Mouse (Mus musculus) gonadal fat pad, adult 2 months (tissue): Measurements from ENCODE around the gene Pla2g4d. TPM values are rescaled to one million over a fixed set of nuclear protein-coding genes. Genes with fewer than 3 reads are reported as not detected.

ENCODE experiments used
- DNase-seq: peaks from one replicate; pipeline ENCODE4 v3.0.0-alpha.2; 2012; ENCODE audit warnings: low read depth
- polyA plus RNA-seq: library from polyadenylated mRNA; depleted of rRNA; stranded (reverse); fragments of >200 nt; gene quantifications from 2 replicates; pipeline ENCODE4 v1.2.3, GENCODE M21; 2012; rRNA removed

Pla2g4d gene
- polyA plus RNA-seq = 0.05 and 0.07 TPM in 2 replicates

DNA sequence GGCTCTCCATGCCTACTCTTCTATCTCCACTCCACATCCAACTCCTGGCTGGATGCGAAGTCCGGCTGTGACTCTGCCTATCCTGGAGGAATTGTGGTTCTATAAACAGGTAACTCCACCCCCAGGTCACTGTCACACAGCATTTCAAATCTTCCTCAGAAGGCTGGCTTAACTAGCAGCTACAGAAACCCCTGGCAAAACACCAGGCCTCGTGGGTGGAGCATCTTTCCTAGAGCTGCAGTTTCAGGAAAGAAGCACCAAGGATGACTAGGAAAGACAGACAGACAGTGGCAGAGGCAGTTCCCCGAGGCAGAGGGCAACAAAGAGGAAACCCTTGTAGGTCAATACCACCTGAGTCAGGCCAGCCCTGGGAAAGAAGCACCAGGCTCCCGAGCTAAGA lies at the start of gene Pla2g4d:
TSS of gene Pla2g4d (minus strand) at position 203 of the 400 bp plus-strand sequence.
- DNase-seq = no peak

DNA sequence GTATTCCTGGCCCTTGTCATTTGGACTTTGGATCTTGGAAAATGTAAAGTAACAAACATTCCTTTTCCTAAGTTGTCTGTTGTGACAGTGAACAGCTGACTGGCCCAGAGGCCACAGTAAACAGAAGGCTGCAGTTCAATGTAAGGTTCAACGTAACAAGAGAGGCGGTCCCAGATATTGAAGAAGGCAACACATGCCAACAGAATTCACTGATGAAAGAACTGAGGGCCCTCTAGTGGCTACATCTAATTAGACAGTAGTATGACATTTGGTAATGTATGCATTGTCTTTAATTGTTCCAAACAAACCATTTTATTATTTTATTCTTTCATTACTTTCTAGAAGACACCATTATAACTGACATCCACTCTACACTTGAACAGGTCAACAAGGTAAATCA lies 48.9 kb upstream of the Pla2g4d start:
- no peak for DNase-seq

DNA sequence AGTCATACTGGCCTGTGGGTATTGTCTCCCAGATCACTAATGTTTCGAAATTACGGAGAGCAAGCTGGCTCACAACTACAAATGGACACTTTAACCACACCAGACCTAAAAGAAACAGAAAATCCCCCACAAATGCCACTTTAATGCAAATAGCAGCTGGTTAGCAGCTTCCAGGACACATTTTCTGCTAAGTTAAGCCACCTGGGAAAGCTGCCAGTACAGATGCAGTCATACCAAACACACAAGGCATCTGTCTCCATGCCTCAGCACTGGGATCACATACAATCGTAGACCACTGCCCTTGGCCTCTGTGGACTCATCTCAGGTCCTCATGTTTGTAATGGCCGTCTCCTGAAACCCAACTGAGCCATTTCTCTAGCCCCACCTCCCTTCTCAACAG lies 42.6 kb upstream of the Pla2g4d start:
- no peak for DNase-seq

DNA sequence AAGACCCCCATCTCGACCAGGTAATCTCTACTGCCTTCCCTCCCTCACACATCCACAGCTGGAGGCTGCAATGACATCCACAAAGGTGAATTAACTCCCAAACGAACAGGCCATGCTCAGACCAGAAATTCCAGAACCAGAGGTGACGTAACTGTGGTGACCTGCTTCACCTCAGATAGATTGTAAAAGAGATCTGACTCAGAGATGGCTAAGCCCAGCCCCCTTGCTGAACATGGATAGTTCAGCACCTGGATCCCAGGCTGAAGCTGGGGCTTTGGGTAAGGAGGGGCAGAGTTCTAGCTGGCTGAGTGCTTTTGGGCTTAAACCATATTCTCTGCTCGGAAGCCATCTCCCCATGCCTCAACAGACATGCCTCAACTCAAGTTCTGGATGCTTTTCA lies 26.1 kb upstream of the Pla2g4d start:
- no peak for DNase-seq

DNA sequence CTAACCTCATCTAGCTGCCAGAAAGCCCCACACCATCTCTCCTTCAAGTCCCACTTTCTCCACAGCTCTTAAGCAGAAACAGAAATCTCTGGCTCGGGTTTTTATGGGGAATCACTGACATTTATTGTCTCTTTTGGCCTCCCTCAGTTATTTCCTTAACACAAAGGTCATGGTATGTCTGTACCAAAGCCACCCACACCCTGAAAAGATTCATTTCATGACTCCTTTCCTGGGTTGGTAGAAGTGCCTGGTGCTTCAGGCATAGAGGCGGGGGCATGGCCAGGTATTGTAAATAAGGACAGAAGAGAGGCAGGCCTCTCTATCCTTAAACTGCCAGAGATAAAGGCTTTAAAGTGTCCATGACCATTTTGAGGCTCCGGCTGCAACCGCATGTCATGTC lies 25.5 kb upstream of the Pla2g4d start:
- DNase-seq = no peak

DNA sequence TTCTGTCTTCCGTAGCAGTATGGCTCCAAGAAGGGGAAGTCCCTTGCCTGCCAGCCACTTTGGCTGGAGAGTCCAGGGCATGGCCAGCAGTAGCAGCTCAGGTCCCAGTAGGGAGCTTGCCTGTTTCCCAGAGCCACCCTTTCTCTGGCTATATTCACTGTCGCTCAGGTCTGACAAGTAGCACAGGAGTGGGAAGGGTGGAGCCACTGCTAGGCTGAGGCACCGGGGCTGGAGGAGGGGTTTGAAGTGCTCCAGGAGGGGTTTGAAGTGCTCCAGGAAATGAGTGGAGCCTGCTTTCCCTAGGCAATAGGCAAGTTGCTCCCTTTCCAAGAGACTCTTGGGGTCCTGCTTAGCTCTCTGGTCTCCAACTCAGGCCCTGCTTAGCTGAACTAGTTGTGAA lies 25.0 kb upstream of the Pla2g4d start, which contains the start of gene Pla2g4f:
TSS of gene Pla2g4f (minus strand) at position 190 of the 400 bp plus-strand sequence.
- no peak for DNase-seq

DNA sequence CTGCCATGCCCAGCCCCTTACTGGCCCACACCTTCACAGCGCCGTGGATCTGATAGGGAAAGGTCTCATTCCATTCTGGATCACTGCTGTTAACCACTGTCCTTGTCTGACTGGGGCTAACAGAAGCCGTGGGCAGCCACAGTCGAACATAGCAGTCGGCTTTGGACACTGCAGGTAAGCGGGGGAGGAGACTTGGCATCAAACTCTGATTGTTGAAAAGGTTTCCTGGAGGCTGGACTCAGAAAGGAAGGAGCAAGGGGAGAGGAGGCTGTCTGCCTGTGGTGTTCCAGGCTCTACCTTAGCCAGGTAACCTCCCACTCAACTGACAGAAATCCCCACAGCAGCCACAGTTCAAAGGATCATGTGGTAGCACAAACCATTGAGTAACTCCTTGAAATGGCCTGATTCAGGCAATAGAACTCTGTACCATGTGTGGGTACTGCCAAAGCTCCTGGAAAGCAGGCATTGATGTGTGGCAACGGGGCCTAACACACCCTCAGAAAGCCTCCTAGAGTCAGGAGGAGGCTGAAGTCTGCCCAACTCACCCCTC lies 23.4 kb upstream of the Pla2g4d start:
- peak; percentile 93 for DNase-seq

DNA sequence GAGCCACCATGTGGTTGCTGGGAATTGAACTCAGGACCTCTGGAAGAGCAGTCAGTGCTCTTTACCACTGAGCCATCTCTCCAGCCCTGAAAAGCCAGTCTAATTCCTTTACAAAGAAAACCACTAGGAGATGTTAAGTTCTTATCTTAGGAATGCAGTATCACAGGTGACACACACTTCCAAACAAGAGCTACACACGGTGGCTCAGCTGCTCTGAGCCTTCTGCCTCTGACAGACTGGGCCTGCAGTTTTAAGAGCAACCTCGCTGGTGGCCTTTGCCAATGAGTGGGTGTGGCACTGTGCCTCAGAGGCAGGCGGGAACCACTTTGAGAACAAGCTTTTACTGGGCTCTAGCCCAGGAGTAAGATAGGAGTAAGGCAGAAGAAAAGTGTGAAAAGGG lies 15.1 kb upstream of the Pla2g4d start:
- no peak for DNase-seq

DNA sequence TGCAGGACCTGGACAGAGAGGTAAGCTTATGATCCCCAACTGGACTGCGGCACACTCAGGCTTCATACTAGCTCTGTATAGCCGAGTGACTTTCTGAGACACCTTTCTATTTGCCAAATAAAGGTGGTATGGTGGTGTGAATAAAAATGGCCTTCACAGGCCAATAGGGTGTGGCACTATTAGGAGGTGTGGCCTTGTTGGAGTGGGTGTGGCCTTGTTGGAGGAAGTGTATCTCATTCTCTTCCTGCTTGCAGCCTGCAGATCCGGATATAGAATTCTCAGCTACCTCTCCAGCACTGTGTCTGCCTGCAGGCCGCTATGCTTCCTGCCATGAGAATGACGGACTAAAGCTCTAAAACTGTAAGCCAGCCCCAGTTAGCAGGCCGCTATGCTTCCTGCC lies 12.1 kb upstream of the Pla2g4d start:
- no peak for DNase-seq

DNA sequence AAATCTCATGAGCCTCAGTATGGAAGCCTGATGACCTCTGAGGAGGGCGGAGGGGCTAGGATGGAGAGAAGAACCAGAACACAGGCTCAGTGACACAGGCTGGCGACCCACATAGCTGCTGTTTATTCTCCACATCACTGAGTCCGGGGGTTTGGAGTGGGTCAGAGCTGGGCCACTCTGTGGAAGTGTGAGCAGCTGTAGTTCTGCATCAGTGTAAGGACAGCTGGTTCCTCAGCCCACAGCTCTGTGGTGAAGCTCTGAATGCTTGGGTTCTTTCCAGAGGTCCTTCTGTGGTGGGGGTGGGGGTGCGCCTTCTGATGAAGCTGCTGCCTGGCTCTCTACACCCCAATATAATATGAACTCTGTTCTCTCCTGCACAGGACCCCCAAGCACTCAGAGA lies 10.9 kb upstream of the Pla2g4d start:
- DNase-seq = no peak

DNA sequence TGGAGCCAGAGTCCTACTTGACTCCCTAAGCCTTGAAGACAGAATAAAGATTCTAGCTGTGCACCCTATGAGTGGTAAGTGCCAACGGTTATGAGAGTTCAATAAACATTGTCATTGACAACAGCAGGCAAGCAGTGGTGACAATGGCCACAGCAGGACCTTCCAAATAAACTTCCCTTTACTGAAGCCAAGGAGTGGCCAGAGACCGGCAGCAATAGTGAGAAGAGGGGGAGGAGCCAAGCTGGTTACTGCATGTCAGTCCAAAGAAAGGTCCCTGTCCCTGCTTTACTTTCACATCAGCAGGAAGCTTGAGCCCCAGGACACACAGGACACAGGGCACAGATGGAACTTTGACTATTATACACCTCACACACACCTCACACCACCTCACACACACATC lies 7.2 kb upstream of the Pla2g4d start:
- no peak for DNase-seq

DNA sequence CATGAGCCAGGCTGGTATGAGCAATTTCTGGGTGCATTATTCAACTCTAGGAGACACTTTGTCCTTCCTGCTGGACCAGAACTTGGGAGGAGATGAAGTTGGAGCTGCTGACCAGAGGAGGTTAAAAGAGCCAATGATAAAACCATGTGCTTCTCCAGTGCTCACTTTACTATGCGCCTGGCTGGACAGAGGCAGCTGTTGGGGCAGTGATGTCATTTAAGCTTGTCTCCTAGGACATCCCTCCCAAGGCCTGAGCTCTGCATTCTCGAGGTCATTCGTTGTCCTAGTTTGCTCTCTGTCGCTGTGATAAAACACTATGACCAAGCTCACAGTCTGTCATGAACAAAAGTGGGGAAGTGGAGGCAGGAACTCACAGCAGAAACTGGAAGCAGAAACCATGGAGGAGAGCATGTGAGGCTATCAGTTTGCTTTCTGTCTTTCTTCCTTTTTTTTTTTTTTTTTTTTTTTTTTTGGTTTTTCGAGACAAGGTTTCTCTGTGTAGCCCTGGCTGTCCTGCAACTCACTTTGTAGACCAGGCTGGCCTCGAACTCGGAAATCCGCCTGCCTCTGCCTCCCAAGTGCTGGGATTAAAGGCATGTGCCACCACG lies 2.6 kb upstream of the Pla2g4d start:
- DNase-seq = no peak

DNA sequence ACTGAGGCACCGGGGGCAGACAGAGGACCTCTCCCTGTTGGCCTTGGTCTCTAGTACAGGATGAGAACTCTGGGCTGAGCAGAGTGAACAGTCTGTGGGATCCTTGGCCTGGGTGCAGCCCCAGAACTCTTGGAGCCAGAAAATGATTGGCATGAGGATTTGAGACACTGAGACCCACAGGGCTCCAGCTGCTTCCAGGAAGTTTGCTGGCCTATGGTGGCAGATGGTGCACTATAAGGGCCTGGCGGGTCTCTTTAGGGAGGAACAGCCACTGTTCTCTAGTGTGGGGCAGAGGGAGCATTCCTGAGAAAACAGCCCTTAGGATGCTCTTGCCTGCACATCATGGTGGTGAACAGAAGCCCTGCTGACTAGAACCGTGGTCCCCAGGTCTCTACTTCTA lies 596 bp downstream of the Pla2g4d start:
- DNase-seq = no peak

DNA sequence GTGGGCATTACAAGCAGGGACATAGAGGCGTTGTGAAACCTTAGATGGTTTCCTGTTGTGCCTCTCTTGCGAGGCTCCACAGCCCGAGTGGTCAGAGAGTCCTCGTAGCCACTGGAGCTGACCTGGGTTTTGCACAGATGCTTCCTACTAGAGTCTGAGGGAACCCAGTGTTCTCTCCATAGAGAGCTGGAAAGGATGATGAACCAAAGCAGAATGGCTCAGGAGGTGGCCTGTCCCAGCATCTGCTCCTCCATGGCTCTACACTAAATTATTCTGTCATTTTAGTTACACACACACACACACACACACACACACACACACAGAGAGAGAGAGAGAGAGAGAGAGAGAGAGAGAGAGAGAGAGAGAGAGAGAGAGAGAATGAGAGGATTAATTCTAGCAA lies 3.4 kb downstream of the Pla2g4d start:
- DNase-seq = no peak

DNA sequence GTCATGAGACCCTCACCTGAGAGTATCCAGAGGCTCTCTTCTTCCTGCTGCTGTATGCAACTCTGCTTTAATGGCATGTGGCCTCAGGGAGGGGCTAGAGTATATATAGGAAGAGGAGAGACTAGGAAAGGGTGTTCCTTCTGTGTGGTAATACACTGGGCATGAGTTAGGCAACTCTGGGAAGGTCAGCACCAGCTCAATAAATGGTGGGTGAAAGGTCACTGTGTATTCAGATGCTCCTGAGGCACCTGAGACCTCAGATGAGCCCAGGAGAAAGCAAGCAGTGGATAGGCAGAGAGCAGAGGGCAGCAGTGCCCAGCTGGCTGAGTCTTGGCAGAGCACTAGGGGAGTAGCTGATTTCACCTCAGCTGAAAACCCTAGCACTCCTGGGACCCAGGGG lies 4.3 kb downstream of the Pla2g4d start:
- DNase-seq = peak; percentile 42

DNA sequence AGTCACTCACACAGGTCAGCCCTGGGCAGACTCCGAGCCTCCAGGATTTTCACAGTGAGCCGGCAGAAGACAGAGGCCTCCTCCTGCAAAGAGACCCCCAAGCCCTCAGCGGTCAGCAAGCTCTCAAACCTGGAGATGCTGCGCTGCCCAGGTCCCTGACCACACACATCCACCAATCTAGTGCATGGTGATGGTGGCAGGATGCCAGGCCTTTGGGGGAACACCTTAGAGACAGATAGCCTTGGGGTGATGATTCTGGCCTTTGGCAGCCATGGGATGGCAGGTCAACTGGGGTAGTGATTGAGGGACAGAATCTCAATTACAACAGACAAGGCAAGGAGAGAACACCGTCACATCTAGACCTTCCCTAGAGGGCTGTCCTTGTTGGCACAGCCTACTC lies 4.9 kb downstream of the Pla2g4d start:
- DNase-seq = no peak

DNA sequence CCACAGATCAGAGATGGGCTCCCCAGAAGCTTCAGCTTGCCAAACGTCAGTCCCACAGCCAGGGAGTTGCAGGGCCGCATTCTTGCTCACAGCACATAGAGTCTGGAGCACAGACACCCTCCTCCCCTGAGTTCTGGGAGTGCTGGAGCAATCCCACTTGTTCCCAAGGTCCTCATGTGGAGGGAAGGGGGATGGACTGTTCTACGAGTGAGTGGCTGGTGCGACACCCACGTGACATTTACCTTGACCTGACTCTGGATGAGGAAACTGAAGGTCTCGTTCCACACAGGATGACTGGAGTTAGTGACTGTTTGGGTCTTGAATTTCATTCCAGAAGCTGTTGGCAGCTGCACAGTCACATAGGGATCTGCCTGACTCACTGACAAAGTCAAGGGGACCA lies 5.4 kb downstream of the Pla2g4d start:
- peak; percentile 20 for DNase-seq

DNA sequence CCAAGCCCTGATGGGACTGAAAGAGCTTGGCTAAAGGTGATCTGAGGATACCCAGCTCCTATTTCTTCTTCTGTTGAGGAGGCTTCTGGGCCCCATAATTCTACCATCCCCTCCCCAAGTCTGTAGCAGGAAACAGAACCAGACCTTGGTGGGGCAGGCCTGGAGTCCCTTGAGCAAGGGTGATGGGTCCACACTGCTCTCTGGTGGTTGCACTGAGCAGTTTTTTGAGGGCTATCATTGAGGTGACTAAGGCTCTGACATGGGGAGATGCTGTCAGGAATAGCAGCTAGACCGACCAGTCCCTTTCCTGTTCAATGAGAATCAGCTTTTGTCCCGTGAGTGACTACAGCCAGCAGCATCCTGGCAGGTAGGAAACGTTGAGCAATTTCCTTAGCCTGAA lies 7.8 kb downstream of the Pla2g4d start:
- DNase-seq = no peak

DNA sequence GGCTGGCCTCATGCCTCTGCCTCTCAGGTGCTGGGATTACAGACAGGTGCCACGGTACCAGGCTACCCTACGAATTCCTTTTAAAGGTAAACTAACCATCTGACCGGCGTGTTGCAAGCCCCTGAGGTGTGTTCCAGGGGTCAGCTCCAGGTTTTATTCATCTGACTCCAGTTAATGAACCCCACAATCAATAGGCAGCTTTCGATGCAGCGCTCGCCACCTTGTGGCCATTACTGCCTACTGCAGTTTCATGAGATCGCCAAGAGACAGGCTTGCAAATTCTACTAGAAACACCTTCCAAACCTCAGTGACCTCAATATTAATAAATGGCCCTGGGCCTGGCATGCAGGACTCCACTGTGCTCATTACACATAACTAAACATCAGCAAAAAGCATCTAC lies 9.0 kb downstream of the Pla2g4d start:
- no peak for DNase-seq

DNA sequence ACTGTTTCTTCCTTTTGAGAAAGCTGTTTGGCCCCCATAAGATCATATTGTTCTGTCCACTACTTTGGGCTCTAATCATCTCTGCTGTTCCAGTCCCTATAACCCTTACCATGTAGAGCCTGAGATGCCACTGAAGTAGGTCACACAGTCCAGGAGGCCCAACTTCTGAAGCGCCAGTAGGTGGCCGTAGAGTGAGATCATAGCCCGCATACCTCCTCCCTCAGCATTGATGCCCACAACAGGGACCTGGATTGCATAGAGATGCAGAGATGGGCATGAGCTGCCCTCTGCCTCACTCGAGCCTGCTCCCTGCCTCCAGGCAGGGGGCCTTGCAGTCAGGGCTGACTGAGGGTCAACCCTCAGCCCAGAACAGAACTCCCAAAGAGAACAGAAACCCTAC lies 12.0 kb downstream of the Pla2g4d start:
- DNase-seq = no peak

DNA sequence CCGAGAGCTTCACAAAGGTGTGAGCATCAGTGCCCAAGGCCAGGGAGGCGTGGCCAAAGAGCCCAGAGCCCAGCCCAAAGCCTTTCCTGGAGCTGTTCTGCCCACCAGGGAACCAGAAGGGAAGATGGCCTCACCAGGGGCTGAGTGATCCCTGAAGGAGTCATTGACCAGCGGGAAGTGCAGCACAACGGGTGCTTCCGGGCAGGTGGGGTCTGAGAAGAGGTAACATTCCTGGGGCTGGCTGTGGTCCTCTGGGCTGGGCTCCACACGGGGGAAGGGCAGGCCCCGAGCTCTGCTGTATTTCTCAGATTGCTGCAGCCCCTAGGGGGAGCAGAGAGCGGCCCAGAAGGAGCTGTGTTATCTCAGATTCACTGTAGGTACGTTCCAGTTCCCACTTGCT lies 20.4 kb downstream of the Pla2g4d start:
- DNase-seq = no peak

DNA sequence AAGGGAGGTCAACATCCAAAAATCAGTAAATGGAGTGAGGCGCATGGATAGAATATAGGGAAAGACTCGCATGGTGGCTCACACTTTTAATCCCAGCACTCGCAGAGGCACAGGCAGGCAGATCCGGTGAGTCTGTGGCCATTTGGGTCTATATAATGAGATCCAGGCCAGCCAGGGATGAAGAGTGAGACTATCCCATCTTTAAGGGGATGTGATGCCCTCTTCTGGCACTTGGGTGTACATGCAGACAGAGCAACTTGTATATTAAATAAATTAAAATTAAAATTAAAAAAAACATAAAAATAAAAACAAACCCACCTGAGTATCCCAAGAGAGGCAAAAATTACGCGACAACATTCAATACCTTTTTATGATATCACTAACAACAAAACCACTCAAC lies 23.5 kb downstream of the Pla2g4d start:
- DNase-seq = no peak

DNA sequence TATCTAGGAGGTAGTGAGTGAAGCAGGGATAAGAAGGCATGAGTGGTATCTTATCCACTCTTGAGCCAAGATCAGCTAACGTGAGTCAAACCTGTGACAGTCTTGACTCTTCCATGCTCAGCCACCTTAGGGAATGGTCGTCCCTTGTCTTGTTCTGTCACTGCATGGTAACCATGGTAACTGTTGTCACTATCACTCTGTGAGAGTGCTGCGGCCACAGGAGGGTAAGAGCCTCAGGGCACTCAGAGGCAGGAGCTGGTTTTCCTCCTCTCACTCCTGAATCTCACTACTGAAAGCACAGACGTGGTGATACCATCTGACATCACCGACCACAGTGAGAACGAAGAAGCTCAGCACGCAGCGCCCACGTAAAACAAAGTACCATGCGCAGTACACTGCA lies 24.1 kb downstream of the Pla2g4d start:
- no peak for DNase-seq

DNA sequence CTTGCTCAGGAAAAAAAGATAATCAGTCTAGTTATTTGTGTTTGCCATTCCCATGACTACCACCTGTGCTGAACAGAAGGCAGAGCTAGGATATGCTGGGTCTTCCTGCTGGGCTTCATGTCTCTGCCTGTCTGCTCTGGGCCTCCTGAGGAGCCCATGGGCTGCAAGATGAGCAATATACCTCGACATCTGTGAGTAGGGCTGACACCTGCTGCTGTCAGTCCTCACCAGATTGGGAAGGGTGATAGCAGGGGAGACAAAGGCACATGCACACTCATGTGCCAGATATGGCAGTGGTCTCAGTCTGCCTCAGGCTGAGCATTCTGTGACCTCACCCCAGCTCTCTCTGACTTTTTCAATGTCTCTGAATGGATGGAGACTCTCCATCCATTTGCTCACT lies 26.1 kb downstream of the Pla2g4d start:
- no peak for DNase-seq
